Mouse (Mus musculus) left cerebral cortex, postnatal 36 days (tissue): ENCODE measurements around the gene Papolg. TPM values are rescaled to one million over a fixed set of nuclear protein-coding genes. Genes with fewer than 3 reads are reported as not detected.

ENCODE experiments used
- total RNA-seq, 2 experiments: library from RNA; stranded (reverse); gene quantifications; 2 replicates each; pipeline ENCODE4 v1.2.3; 2021

Gene Papolg
- total RNA-seq, 2 experiments from 2014 or later, result 17.6 to 22.8 TPM

Other genes starting within 250 kb of the Papolg start
- gene Pus10, start 229.6 kb downstream of the Papolg start, total RNA-seq, result 10 to 100 TPM; 13.7 to 25.4 TPM
- gene Pex13, start 229.3 kb downstream of the Papolg start, total RNA-seq, result 10 to 100 TPM; 24.1 to 26.1 TPM
- 1 to 10 TPM; 3.0 to 3.4 TPM for gene Rel, start 124.3 kb downstream of the Papolg start, total RNA-seq
- 1 to 10 TPM; 1.3 to 1.5 TPM for gene A830031A19Rik, start 179.8 kb upstream of the Papolg start, total RNA-seq
- 100 to 1,000 TPM; 100 to 116 TPM for gene Bcl11a, start 182.8 kb upstream of the Papolg start, total RNA-seq